Mouse (Mus musculus): ENCODE measurements around the gene Prdx1.
"Not testable (repeated sequence)": the region's sequence is repeated elsewhere in the genome, so short reads cannot be mapped to it uniquely, and the experiment has no call there.

The Prdx1 gene

DNA sequence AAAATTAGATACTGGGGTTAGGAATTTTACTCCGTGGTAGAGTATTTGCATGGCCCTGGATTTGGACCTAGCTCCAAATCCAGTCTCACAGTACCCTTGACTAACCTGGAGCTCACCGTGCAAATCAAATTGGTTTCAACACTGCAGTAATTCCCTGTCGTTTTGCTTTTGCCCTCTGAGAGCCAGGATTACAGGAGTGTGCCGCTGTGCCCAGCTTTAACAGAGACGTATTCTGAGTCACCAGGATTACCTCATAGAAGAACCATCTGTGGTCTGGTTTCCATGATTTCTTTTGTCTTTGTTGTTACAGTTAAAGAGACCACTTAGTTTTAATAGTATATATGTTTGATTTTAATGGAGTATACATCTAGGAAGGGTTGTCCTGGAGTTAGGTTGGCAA is 6.2 kb upstream of the Prdx1 start:
- no peak for DNase-seq

GRCm38 (mm10) chr4:116680521-116680920 is 4.8 kb upstream of the Prdx1 start:
- not testable (repeated sequence) for DNase-seq

DNA sequence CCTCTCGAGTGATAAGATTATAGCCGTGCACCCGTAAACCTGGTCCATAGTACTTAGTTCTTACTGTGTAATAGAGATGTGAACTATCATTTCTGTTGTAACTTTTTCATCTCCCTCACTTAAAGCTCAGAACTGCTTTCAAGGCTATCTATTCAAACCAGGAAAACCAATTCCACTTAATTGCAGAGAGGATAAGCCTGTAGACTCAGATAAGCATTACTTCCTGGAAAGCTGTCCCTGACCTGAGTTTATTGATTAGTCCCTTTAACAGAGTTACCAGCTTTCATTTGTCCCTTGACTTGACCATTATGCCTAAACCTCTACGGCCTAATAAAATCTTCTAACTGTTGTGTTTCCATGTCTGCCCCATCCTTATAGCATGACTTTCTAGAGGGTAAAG is 1.4 kb upstream of the Prdx1 start:
- DNase-seq: no peak

DNA sequence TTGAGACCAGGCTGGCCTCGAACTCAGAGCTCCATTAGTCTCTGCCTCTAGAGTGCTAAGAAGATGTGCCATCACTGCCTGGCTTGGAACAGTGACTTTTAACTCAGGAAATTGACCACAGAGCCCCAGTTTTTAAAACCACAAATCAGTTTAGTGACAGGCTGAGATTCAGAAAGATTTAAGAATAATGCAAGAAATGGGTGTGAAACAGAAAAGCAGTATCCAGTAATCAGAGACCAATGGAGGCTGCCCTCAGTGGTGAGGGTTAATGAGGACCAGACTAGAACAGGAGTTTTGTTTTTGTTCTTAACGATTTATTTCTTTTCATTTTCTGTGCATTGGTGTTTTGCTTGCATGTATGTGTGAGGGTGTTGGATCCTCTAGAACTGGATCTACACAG is 679 bp upstream of the Prdx1 start:
- no peak for DNase-seq

GRCm38 (mm10) chr4:116687041-116687440 is 1.7 kb downstream of the Prdx1 start:
- DNase-seq: no peak

DNA sequence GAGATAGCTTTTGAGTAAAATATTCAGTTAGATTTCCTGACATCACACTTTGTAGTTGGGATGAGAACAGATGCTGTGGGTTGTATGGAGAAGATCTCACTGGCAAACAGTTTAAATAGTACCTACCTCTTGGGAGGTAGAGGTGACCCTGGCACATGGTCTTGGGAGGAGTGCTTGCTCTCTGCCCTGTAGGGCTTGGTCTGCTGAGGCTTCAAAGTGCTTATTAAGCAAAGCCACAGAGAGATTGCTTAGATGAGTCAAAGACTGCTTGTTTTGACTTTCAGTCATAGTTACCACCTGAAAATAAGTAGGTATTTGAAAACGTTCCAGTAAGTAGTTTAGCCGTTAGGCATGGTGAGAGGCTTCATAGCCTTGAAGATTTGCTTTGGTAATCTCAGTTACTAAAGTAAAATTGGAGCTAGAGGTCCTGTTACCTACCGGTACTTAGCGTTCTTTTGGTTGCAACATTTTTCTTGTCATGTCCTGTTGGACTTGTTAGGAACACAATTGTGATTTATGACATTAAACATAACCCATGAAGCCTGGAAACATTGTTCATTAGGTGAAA is 4.0 kb downstream of the Prdx1 start:
- peak; percentile 55 to 78 for DNase-seq

GRCm38 (mm10) chr4:116692146-116692545 is 6.8 kb downstream of the Prdx1 start:
- no peak for DNase-seq

DNA sequence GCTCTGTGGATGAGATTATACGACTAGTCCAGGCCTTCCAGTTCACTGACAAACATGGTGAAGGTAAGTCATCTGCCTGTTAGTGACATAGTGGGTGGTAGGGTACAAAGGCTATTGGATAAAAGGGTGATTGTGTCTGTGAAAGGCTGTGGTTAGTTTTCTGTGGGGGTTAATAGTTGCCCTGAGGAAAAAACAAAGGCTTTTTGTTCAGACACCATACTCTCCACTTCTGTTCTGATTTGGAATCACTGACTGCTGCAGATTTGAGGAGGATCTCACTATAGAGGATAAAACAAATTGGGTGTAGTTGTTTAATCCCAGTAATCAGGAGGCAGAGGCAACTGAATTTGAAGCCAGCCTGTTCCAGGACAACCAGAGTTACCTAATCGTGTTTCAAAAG is 8.4 kb downstream of the Prdx1 start:
- DNase-seq: no peak

GRCm38 (mm10) chr4:116698693-116699342 is 13.5 kb downstream of the Prdx1 start:
- peak; percentile 58 to 81 for DNase-seq

- no peak for DNase-seq
Observed at GRCm38 (mm10) chr4:116700964-116701363, 15.6 kb downstream of the Prdx1 start.

DNA sequence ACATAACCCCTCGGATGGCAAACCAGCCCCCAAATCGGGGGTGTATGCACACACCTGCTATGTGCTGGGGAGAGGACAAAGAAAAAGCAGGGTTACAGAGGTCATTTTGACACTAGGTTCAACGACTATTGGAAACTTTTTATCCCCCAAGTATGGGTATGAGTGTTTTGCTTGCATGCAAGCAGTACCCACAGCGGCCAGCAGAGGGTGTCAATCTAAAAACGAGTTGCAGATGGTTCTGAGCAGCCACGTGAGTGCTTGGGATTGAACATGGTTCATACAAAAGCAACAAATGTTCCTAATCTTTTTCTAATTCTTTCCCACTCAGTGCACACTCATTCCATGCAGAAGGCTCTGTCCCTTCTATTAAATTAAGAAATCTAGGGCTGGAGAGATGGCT is 18.5 kb downstream of the Prdx1 start:
- DNase-seq: peak; percentile 70 to 91

DNA sequence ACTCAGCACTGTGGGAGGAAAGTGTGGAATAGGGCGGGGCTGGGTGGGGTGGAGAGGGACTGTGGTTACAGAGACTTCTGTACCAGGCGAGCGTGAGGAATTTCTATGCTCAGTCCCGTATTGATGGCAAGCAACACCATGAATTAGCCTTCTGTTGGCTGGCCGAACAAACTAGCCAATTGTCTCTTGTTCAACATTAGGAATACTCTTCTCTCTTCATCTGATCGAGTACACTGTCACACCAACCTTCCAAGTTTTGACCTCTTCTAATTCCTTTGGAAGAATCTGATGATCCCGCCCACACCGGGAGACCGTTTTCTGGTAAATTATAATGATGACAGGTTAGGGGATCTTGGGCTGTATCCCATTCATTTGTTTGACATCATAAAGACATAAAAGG is 22.3 kb downstream of the Prdx1 start:
- DNase-seq: no peak

- DNase-seq: peak; percentile 92 to 98
Observed at GRCm38 (mm10) chr4:116708201-116708764, 22.9 kb downstream of the Prdx1 start, which contains the start of the genes Mmachc and Ccdc163. Gene Mmachc, minus strand, starts transcription at chr4:116708406. Gene Ccdc163, plus strand, starts transcription at chr4:116708509.

GRCm38 (mm10) chr4:116708791-116709390 is 23.5 kb downstream of the Prdx1 start:
- no peak for DNase-seq

GRCm38 (mm10) chr4:116710154-116710553 is 24.8 kb downstream of the Prdx1 start:
- no peak for DNase-seq

- no peak for DNase-seq
Observed at GRCm38 (mm10) chr4:116712536-116712935, 27.2 kb downstream of the Prdx1 start.

GRCm38 (mm10) chr4:116719396-116719795 is 34.1 kb downstream of the Prdx1 start:
- DNase-seq: peak; percentile 78 to 84

DNA sequence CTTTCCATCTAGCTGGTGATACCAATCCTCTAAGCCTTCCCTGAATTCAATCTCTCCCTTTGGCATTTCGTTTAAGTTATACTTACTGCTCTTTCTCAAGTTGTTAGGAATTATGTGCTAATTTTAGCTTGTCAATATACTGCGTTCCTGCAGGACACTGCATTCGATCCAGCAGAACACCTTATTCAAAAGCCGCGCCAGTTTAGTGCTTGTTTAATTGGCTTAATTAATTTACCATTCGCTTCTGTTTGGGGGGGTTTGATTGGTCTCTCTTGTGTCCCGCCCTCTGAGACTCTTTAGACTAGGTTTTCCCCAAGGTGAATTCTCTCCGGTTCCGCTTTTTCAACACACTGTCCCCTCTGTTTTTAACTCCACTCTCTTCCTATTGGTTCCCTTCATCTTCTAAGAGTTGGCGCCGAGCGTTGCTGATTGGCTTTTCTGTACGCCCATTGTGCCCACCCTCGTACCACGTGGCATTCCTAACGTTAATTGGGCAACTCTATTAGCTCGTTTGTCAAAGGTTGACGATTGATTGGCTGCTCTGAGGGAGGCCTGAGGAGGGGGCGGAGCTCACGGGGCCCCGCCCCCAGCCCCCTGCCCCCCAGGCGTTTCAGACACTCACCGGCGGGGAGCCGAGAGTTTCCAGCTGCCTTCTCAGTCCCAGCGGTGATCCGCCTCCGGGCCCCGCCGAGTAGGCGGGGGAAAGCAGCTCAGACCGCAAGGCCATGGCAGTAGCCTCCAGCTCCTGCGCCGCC is 35.2 kb downstream of the Prdx1 start, which contains the start of gene Tesk2:
Gene Tesk2 (plus strand): TSS at position 606 of the 755 bp plus-strand sequence.
- peak; percentile 94 to 99 for DNase-seq

DNA sequence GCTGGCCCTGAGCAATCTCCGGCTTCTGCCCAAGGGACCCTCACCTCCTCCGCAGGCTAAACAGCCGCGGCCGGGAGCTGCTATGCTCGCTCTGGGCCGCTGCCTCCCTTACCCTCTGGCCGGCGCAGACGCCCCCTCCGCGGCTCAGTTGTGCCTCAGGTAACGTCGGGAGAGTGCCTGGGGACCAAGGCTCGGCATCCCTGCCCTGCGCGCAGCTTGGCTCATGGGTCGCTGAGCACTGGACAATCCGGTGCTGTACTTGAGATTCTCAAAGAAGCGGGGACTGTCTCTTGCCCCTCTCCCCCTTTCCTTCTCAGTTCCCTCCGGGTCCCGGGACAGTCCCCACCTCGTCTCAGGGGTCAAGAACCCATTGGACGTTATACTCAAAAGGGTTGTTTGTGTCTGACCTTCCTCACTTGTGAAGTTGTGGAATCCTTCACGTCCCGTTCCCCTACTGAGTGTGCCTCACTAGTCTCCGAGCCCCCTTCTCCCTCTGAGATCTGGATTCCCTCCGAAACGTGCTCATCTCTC is 35.8 kb downstream of the Prdx1 start:
- DNase-seq: no peak

DNA sequence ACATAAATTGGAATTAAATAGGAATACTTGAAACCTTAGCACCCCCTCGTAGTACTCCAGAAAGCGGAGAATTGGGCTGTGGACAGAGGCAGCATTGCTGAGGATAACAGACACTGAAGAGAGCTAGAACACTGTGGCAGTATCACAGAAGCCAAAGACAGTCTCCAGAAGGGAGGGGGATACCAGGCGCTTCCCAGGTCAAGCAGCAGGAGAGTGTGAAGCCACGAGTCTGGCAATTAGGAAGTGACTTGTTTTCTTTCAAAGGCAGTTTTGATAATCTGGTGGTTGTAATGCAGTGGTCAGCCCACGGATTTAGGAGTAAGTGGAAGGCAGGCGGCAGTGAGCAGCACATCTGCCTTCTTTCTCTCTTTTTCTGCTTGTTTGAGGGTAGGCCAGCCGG is 36.9 kb downstream of the Prdx1 start:
- DNase-seq: no peak

- no peak for DNase-seq
Observed at GRCm38 (mm10) chr4:116725444-116725843, 40.1 kb downstream of the Prdx1 start.

- DNase-seq: peak in 1 of 2 experiments; percentile 57
Observed at GRCm38 (mm10) chr4:116727401-116727800, 42.1 kb downstream of the Prdx1 start.

GRCm38 (mm10) chr4:116729532-116729931 is 44.2 kb downstream of the Prdx1 start:
- DNase-seq: peak in 1 of 2 experiments; percentile 19
